Comparison of ENCODE assay signal across 8 mouse cellular contexts in genomic region chr17:24567034-24567779, GRCm38 (mm10). TPM values are rescaled to one million over a fixed set of nuclear protein-coding genes. Genes with fewer than 3 reads are reported as not detected.
A peak's percentile ranks its signal among the peaks of the same experiment; 100 is the strongest.
DNase-seq lines count a peak whose midpoint lies in the region; ATAC-seq lines count a peak whose summit lies in the region.

No protein-coding gene starts in this region.

- no peaks in the 10 kb centered on the region for H3K27me3 ChIP-seq in kidney, embryonic 15.5 days
- H3K27me3 ChIP-seq in embryonic facial prominence, embryonic 13.5 days, result no peaks in the 10 kb centered on the region
- no peaks in the 10 kb centered on the region for H3K27me3 ChIP-seq in intestine, embryonic 15.5 days (replicated peaks)

- H3K9ac ChIP-seq in kidney, embryonic 15.5 days, result no peak overlapping the region
- peak overlapping the region; percentile 37; the same call in 1 of the 2 replicates for H3K9ac ChIP-seq in embryonic facial prominence, embryonic 13.5 days
- 0 out of 2 replicates have a peak overlapping the region, but pooled peaks have one; percentile 10 for H3K9ac ChIP-seq in intestine, embryonic 15.5 days

- 69% methylated on average over 8 of the region's 8 CpGs for WGBS in kidney, embryonic 15.5 days
- 66% methylated on average over 8 of the region's 8 CpGs for WGBS in embryonic facial prominence, embryonic 13.5 days
- WGBS in intestine, embryonic 15.5 days, result 60% methylated on average over 8 of the region's 8 CpGs

- no peak; the same call in 1 of the 2 replicates for ATAC-seq in kidney, embryonic 15.5 days (replicated peaks; ENCODE audit: low FRiP score)
- no peak for ATAC-seq in embryonic facial prominence, embryonic 13.5 days (ENCODE audit: insufficient number of reproducible peaks, insufficient read depth, low FRiP score, low TSS enrichment, low read depth)
- peak; percentile 85 for ATAC-seq in intestine, embryonic 15.5 days

- H3K36me3 ChIP-seq in kidney, embryonic 15.5 days, result peaks cover 74% of the 10 kb centered on the region
- H3K36me3 ChIP-seq in embryonic facial prominence, embryonic 13.5 days, result peaks cover 71% of the 10 kb centered on the region
- H3K36me3 ChIP-seq in intestine, embryonic 15.5 days, result peaks cover 23% of the 10 kb centered on the region; the same call in 1 of the 2 replicates

- H3K4me1 ChIP-seq in kidney, embryonic 15.5 days, result peaks cover 5% of the 10 kb centered on the region; the same call in 1 of the 2 replicates
- H3K4me1 ChIP-seq in embryonic facial prominence, embryonic 13.5 days, result peaks cover 11% of the 10 kb centered on the region
- H3K4me1 ChIP-seq in intestine, embryonic 15.5 days (replicated peaks), result peaks cover 14% of the 10 kb centered on the region

- H3K9me3 ChIP-seq in kidney, embryonic 15.5 days (replicated peaks), result no peaks in the 10 kb centered on the region
- H3K9me3 ChIP-seq in embryonic facial prominence, embryonic 13.5 days, result no peaks in the 10 kb centered on the region
- no peaks in the 10 kb centered on the region for H3K9me3 ChIP-seq in intestine, embryonic 15.5 days

- no peak overlapping the region for H3K27ac ChIP-seq in kidney, embryonic 15.5 days
- no peak overlapping the region for H3K27ac ChIP-seq in embryonic facial prominence, embryonic 13.5 days
- H3K27ac ChIP-seq in intestine, embryonic 15.5 days, result peak overlapping the region; percentile 51

- no peak overlapping the region for H3K4me2 ChIP-seq in kidney, embryonic 15.5 days
- H3K4me2 ChIP-seq in embryonic facial prominence, embryonic 13.5 days, result no peak overlapping the region
- no peak overlapping the region for H3K4me2 ChIP-seq in intestine, embryonic 15.5 days (replicated peaks)

- no peak overlapping the region for H3K4me3 ChIP-seq in kidney, embryonic 15.5 days (replicated peaks)
- no peak overlapping the region for H3K4me3 ChIP-seq in embryonic facial prominence, embryonic 13.5 days
- no peak overlapping the region for H3K4me3 ChIP-seq in intestine, embryonic 15.5 days (replicated peaks)

- DNase-seq in kidney, postnatal 14 days, result peak; percentile 38
- DNase-seq in skeletal muscle tissue, adult 2 months (ENCODE audit: low read depth, low spot score), result peak; percentile 30
- DNase-seq in frontal cortex, postnatal 36 days (ENCODE audit: low spot score in 2 of 2), result no peak
- DNase-seq in cerebellum, postnatal 14 days, result no peak
- no peak for DNase-seq in cerebellum, adult 8-10 months

RNA-seq across cellular contexts. Expression of gene Pkd1, which starts 17.6 kb away (rescaled TPM):
- 21.3 and 21.9 TPM in 2 replicates for polyA plus RNA-seq in kidney, embryonic 15.5 days (2015; fragmentation: Nextera tagmentation; extraction: Ambion mirVana)
- polyA plus RNA-seq in embryonic facial prominence, embryonic 13.5 days (2015; fragmentation: Nextera tagmentation; extraction: Ambion mirVana), result 24.1 and 30.6 TPM in 2 replicates
- polyA plus RNA-seq in intestine, embryonic 15.5 days (2015; fragmentation: Nextera tagmentation; extraction: Ambion mirVana), result 16.9 and 17.4 TPM in 2 replicates

RNA-seq across cellular contexts. Expression of gene Rab26, which starts 33.2 kb away (rescaled TPM):
- polyA plus RNA-seq in kidney, embryonic 15.5 days (2015; fragmentation: Nextera tagmentation; extraction: Ambion mirVana), result 2.8 TPM in 2 replicates
- 2.8 and 3.3 TPM in 2 replicates for polyA plus RNA-seq in embryonic facial prominence, embryonic 13.5 days (2015; fragmentation: Nextera tagmentation; extraction: Ambion mirVana)
- 5.2 and 8.7 TPM in 2 replicates for polyA plus RNA-seq in intestine, embryonic 15.5 days (2015; fragmentation: Nextera tagmentation; extraction: Ambion mirVana)

RNA-seq across cellular contexts. Expression of gene Traf7, which starts 39.5 kb away (rescaled TPM):
- polyA plus RNA-seq in kidney, embryonic 15.5 days (2015; fragmentation: Nextera tagmentation; extraction: Ambion mirVana), result 85.8 and 96.1 TPM in 2 replicates
- 96.1 and 97.1 TPM in 2 replicates for polyA plus RNA-seq in embryonic facial prominence, embryonic 13.5 days (2015; fragmentation: Nextera tagmentation; extraction: Ambion mirVana)
- polyA plus RNA-seq in intestine, embryonic 15.5 days (2015; fragmentation: Nextera tagmentation; extraction: Ambion mirVana), result 81.6 and 89.3 TPM in 2 replicates

Comparison
In these comparisons a context has a peak if more than half of its experiments do, and no peak if none do; other contexts are left out.
1. DNase-seq: peak in kidney, postnatal 14 days (single experiment) and skeletal muscle tissue, adult 2 months (single experiment); none in frontal cortex, postnatal 36 days (0 of 2), cerebellum, postnatal 14 days (0 of 2) and cerebellum, adult 8-10 months (single experiment).